Mouse (Mus musculus) adrenal gland, adult 10 weeks (tissue): ENCODE results near the gene Thsd4. TPM values are rescaled to one million over a fixed set of nuclear protein-coding genes. Genes with fewer than 3 reads are reported as not detected.

Experiments
- polyA plus RNA-seq: library from polyadenylated mRNA; stranded (reverse); fragments of 350-450 nt; fragmentation: Illumina TruSeq; extraction: RNeasy Lipid Tissue Mini Kit (QIAGEN cat#74804); gene quantifications from one replicate; pipeline ENCODE4 v1.2.3, GENCODE M21; 2014; ENCODE audit warnings: low read depth, low replicate concordance

Thsd4 gene
- 2.7 TPM for polyA plus RNA-seq

GRCm38 (mm10) chr9:60521806-60522264 lies at the start of gene Thsd4:
TSS of gene Thsd4 (minus strand) at chr9:60522046.

GRCm38 (mm10) chr9:59960559-59960958 lies 561.3 kb downstream of the Thsd4 start, which contains the start of gene Nr2e3:
TSS of gene Nr2e3 (minus strand) at chr9:59960659.

Other genes starting within 250 kb of the Thsd4 start
- 30.0 TPM for gene Lrrc49, start 166.1 kb upstream of the Thsd4 start, polyA plus RNA-seq
- 0.76 TPM for gene Larp6, start 190.9 kb upstream of the Thsd4 start, polyA plus RNA-seq